25 mouse cellular contexts compared by ENCODE assay signal in genomic region chr5:105516290-105516689, GRCm38 (mm10).
"Had no signal": no experiment of that assay in that cellular context is flagged by ENCODE, and none has a peak within 500 bp of the region (broad histone marks: within the 10 kb centered on the region; RNA-seq: fewer than 3 reads in every experiment).

No protein-coding gene starts in this region.

- H3K27me3 ChIP-seq: hindbrain, embryonic 12.5 days; intestine, embryonic 15.5 days; limb, embryonic 15.5 days; liver, embryonic 12.5 days had no signal

- H3K36me3 ChIP-seq: hindbrain, embryonic 10.5 days; hindbrain, embryonic 12.5 days; intestine, embryonic 15.5 days; limb, embryonic 13.5 days; limb, embryonic 15.5 days; liver, embryonic 12.5 days had no signal

- H3K4me2 ChIP-seq: heart, embryonic 11.5 days; hindbrain, embryonic 12.5 days; hindbrain, embryonic 14.5 days; intestine, embryonic 15.5 days; limb, embryonic 13.5 days; limb, embryonic 15.5 days; liver, embryonic 12.5 days had no signal

- DNase-seq: gastrocnemius, postnatal 14 days; gastrocnemius, postnatal 36 days; heart, adult 11 months; heart, adult 2 months; heart, postnatal 10 days; heart, postnatal 4 days; kidney, adult 18-20 months; kidney, adult 8-10 months; kidney, postnatal 10 days; kidney, postnatal 25 days; kidney, postnatal 4 days; layer of hippocampus, postnatal 36 days; left cerebral cortex, postnatal 4 days had no signal

- H3K27ac ChIP-seq: heart, adult 2 months; hindbrain, embryonic 10.5 days; hindbrain, embryonic 12.5 days; hindbrain, embryonic 14.5 days; intestine, embryonic 15.5 days; layer of hippocampus, adult 2 months; limb, embryonic 13.5 days; limb, embryonic 15.5 days; liver, embryonic 12.5 days; liver, embryonic 14.5 days had no signal

- H3K9me3 ChIP-seq: hindbrain, embryonic 10.5 days; hindbrain, embryonic 12.5 days; intestine, embryonic 15.5 days; limb, embryonic 13.5 days; limb, embryonic 15.5 days; liver, embryonic 12.5 days had no signal

- ATAC-seq: hindbrain, embryonic 16.5 days; intestine, embryonic 15.5 days; intestine, postnatal 0 days; liver, embryonic 12.5 days had no signal

- H3K9ac ChIP-seq: hindbrain, embryonic 12.5 days; hindbrain, embryonic 14.5 days; intestine, embryonic 15.5 days; limb, embryonic 13.5 days; limb, embryonic 15.5 days; liver, embryonic 12.5 days; liver, embryonic 14.5 days had no signal

- H3K4me3 ChIP-seq: heart, adult 2 months; hindbrain, embryonic 10.5 days; hindbrain, embryonic 12.5 days; intestine, embryonic 15.5 days; layer of hippocampus, adult 2 months; limb, embryonic 13.5 days; limb, embryonic 15.5 days; liver, embryonic 12.5 days had no signal
